Mouse (Mus musculus) adrenal gland, adult (tissue): Measurements from ENCODE around the gene Dusp18.

Source experiments
- DNase-seq, 2 experiments: peaks; one replicate each; pipeline ENCODE4 v3.0.0; 2022 to 2023; ENCODE audit warnings: low spot score in 1 of 2; ENCODE audit not compliant: inconsistent age in 2 of 2

The Dusp18 gene

DNA sequence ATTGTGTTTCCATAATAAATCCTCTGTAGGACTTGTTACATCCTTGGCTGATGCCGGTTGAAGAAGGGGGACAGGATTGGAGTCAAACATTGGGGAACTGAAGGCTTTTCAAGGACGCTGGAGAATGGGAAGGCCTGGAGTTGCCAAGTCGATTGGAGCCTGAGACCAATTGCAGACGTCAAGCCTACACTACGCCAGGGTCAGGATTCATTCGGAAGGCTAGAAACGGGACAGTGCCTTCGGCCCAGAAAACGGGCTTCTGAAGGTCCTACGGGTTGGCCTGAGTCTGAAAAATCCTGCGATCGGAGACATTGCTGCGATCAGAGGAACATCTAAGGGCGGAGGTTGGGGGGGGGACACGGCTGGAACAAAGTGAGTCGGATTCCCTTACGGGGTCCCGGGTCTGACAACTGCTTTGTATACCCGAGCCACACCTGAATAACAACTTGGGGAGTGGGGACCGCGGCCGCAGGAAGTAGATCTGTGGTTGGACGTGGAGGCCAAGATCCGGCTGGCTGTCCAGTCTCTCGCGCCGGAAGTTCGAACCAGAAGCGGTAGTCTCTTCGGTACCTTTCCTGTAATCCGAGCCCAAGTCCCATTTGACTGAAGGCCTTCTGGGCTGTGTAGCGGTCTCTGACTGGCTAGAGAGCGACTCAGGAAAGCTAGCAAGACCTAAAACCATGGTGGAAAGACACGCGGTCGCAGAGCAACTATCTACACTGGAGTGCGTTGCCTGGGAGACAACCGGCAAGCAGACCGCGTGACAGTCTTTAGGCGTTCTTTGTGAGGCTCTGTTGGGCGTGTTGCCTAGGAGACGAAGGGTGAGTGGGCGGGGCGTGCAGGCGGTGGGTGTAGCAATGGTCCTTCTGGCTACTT, at the start of gene Dusp18, which contains the start of gene 4921536K21Rik:
Dusp18 (plus strand) TSS at position 835 of the 876 bp plus-strand sequence.
4921536K21Rik (minus strand) TSS at position 693 of the 876 bp plus-strand sequence.
- peak; percentile 94 to 97 for DNase-seq

- no peak for DNase-seq
Observed at GRCm38 (mm10) chr11:3846351-3846750, 48.7 kb upstream of the Dusp18 start.

DNA sequence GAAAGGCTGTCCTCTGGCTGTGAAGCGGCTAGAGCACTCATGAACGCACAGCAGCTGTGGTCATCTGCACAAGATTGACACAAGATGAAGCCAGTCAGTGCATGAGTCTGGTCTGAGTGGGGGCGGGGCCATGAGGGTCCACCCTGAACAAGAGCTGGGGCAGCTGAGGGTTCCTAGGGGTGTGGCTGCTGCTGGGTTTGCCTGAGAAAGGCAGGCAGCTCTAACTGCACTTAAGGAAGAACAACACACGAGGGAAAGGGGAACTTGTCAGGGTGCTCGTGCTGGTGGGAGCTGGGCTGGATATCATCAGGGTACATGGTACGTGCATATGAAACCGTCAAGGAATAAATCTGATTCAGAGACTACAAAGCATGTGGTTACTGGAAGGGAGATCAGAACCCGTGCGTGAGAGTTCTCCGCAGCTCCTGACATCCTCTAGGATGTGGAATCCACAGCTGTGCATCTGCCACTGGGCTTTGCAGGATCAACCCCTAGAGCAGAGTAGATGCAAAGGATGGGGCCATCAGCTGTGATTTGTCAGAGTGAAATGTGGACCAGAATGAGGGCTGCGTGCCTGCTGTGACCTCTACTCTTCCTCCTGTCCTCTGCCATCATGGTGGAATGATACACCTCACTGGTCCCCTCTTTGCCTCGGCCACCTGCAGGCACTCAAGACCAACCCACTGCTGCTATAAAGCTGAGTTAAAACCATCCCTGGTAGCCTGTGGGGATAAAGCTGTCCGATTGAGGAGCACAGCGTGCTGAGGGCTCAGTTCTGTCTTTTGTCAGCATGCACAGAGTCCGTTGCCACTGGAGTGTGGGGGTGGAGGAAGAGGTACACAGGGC, 45.3 kb upstream of the Dusp18 start:
- DNase-seq, result no peak

DNA sequence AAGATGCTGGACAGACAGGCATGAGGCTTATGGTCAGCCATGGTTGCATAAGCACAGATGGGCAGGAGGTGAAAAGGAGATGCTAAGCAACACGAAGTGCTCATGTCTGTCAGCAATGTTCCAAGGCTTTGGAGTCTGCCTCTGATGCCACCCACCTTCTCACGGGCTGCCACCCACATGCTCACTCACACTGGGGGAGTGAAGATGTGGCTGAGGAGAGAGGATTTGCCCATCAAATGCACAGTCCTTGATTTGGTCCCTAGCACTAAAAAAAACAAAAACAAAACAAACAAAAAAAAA, 44.8 kb upstream of the Dusp18 start:
- DNase-seq, result no peak

- DNase-seq, result no peak
Observed at GRCm38 (mm10) chr11:3850746-3851277, 44.2 kb upstream of the Dusp18 start.

DNA sequence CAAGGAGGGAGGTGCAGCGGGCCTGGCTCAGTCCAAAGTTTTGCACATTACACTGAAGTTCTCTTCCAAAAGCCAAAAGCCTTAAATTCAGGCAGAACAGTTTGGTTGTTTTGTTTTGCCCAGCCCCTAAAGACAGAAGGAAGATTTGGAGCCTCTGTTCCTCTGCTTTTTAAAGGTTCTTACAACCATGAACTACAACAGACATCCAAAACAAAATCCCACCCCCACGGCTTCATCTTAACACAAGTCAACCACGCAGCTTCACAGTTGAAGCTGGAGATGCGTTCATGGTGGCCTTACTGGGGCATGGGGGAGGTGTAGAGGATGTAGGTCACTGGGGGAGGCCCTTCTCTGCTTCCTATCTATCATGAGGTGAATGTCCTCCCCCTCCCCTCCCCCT, 43.2 kb upstream of the Dusp18 start:
- no peak for DNase-seq

GRCm38 (mm10) chr11:3853031-3853430, 42.0 kb upstream of the Dusp18 start:
- peak in 1 of 2 experiments; percentile 23 for DNase-seq

DNA sequence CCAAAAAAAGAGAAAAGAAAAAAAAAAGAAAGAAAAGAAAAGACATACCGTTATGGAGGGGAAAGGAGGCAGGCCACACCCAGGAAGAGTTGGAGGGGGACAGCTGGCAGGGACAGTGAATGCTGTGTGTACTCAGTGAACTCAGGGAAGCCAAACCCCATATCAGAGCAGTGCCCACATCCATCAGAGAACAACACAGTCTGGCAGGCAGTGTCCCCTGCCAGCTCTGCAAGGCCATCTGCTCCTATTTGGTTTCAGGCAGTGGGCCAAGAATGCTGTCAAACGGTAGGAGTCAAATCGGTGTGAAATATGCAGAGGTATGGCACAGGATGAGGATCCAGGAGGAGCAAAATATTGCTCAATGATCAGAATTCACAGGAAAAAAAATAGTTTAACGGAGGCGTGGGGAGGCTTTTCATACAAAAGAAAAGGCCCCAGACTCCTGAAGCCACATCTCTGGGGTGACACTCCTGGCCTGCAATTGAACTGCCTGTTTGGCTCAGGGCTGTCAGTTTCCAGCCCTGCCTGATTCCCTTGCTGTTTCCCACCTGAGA, 41.5 kb upstream of the Dusp18 start:
- DNase-seq, result peak; percentile 81 to 84

DNA sequence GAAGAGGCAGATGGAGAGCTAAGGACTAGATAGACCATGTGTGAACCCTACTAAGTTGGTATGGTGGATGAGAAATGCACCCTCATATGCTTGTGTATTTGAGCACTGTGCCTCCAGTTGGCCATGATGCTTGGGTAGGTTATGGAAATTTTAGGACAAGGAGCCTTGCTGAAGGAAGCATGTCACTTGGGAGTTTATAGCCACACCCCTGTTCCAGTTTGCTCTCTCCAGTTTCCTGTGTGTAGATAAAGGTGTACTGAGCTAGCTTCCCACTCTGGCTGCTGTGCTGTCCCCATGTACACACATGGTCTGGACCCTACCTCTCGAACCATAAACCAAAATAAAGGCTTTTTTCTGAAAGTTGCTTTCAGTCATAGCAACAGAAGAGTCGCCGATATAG, 40.9 kb upstream of the Dusp18 start:
- DNase-seq, result no peak

- DNase-seq, result no peak
Observed at GRCm38 (mm10) chr11:3855846-3856245, 39.2 kb upstream of the Dusp18 start.

GRCm38 (mm10) chr11:3857902-3858301, 37.1 kb upstream of the Dusp18 start:
- DNase-seq, result no peak

GRCm38 (mm10) chr11:3859778-3860177, 35.3 kb upstream of the Dusp18 start:
- no peak for DNase-seq

DNA sequence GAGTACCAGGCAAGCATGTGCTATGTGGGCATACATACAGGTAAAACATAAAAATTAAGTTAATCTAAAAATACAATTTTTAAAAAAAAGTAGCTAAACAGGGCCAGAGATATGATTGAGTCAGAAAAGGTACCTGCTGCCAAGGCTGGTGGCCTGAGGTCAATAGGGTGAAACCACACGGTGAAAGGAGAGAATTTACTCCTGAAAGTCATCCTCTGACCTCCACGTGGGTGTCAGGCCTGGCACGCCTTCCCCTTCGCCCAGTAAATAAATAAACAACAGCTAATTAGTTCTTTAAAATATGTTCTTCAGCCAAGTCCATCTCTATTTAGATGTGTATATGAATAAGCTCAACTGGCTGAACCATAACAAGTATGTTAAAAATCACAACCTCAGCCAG, 34.7 kb upstream of the Dusp18 start:
- DNase-seq, result no peak

- peak in 1 of 2 experiments; percentile 30 for DNase-seq
Observed at GRCm38 (mm10) chr11:3862661-3863453, 32.2 kb upstream of the Dusp18 start.

GRCm38 (mm10) chr11:3863454-3864112, 31.5 kb upstream of the Dusp18 start, which contains the start of gene Osbp2:
Gene Osbp2, minus strand, starts transcription at chr11:3863903.
- peak; percentile 78 to 89 for DNase-seq

DNA sequence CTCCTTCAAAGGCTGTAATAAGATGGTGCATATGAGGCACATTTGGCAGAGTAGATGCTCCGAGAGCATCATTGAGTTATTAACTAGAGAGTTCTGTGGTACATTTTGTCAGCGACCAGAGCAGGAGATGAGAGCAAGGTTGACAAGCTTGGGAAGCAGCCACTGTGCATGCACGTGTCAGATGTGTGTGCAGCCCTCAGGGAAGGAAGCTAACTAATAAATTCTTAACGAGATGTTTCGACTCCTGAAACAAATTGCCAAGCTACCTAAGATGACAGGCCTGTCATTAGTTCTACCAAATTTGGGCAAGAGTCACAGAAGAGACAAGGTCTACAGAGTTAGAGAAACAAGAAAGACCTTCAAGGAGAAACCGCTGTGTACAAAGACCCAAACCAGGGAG, 30.7 kb upstream of the Dusp18 start:
- peak in 1 of 2 experiments; percentile 52 for DNase-seq

DNA sequence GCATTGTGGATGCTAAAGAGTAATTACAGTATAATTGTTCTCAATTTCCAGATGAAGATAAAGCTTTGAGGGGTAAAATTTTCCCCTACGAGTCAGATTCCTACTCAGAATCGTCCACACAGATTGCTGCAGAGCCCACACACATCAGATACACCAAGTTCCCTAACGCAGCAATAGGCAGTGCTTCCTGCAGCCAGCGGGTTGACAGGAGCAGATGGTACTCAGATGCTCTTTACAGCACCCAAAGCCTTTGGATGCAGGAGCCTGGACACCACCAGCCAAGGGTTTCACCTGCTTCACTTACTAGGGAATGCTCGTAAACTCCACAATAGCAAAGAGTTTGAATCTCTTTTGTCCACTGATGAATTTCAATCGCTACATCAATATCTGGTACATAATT, 18.6 kb upstream of the Dusp18 start:
- DNase-seq, result no peak

- no peak for DNase-seq
Observed at GRCm38 (mm10) chr11:3878660-3879059, 16.4 kb upstream of the Dusp18 start.

DNA sequence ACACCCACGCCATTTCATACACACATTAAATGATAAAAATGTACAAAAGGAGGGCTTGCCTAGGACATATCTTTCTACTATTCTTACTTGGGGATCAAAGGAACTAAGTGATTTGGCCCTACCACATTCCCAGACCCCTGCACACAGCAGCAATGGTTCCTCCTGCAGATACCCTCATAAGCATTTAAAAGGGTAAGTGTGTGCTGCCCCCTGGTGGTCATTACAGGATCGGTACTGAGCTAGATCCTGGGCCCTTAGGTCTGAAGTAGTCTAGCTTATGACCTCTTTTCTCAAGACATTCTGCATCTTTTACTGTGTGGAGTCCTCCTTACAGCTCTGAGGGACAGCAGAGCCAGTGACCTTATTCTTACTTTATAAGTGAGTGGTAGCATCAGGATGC, 15.2 kb upstream of the Dusp18 start:
- peak; percentile 64 to 91 for DNase-seq

DNA sequence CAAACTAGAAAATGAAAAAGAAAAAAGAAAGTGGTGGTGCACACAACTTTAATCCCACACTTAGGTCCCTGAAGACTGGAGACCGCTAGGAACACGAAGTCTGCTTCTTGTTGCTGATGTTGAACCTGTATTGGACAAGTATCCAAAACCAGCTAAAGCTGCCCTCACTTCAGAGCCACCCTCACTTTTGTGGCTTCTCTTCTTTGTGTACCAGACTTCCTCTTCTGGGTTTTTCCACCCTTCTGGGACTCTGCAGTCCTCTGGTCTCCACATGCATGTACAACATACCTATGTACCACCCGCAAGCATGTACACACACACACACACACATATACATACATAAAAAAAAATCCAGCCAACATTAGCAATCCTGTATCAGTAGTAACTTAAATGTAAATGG, 11.3 kb upstream of the Dusp18 start:
- DNase-seq, result no peak
